Mouse (Mus musculus) c-Kit-positive CD71-positive TER-119-positive erythroid progenitor cells, embryonic 14.5 days (primary cell): Measurements from ENCODE around the gene Olfr175-ps1.

ENCODE experiments used
- DNase-seq: peaks from one replicate; pipeline ENCODE4 v3.0.0-alpha.2; 2013; ENCODE audit warnings: low spot score

Gene Olfr175-ps1

GRCm38 (mm10) chr16:58826732-58827319 is at the start of gene Olfr175-ps1:
TSS of gene Olfr175-ps1 (minus strand) at chr16:58826782.
- no peak for DNase-seq

- DNase-seq = no peak
Measured at GRCm38 (mm10) chr16:58874668-58875067, 48.1 kb upstream of the Olfr175-ps1 start, which contains the start of gene Olfr177. TSS of gene Olfr177 (minus strand) at chr16:58874768.

GRCm38 (mm10) chr16:58861479-58861878 is 34.9 kb upstream of the Olfr175-ps1 start:
- no peak for DNase-seq

GRCm38 (mm10) chr16:58860032-58860737 is 33.6 kb upstream of the Olfr175-ps1 start:
- DNase-seq = no peak

- no peak for DNase-seq
Measured at GRCm38 (mm10) chr16:58800168-58800567, 26.4 kb downstream of the Olfr175-ps1 start, which contains the start of gene Olfr173. TSS of gene Olfr173 (minus strand) at chr16:58800268.
